Mouse (Mus musculus) frontal cortex, adult 2 months (tissue): ENCODE results near the gene Mdga2. TPM values are rescaled to one million over a fixed set of nuclear protein-coding genes. Genes with fewer than 3 reads are reported as not detected.
A peak's percentile ranks its signal among the peaks of the same experiment; 100 is the strongest.

Experiments
- DNase-seq, 2 experiments: peaks; one replicate each; pipeline ENCODE4 v3.0.0; 2022; ENCODE audit warnings: low spot score in 1 of 2; ENCODE audit errors: extremely low spot score in 1 of 2
- polyA plus RNA-seq: library from polyadenylated mRNA; depleted of rRNA; stranded (reverse); fragments of >200 nt; gene quantifications from 2 replicates; pipeline ENCODE4 v1.2.3, GENCODE M21; 2012

Gene Mdga2
- polyA plus RNA-seq, 1 experiment, result 16.2 TPM

DNA sequence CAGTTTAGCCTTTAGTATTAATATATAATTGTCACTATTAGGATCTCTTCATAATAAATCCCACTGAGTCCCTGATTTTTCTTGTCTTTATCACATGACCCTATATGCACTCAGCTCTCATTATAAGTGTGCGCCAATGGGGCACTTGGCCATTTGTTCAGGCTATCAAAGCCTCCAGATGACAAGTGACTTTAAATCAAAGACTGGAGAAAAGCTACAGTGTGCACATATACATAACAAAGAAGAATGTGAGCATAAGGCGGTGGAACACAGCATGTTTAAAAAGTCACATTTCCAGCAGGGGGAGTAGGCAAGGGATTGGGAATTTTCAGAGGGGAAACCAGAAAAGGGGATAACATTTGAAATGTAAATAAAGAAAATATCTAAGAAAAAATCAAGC, 497.9 kb downstream of the Mdga2 start:
- DNase-seq, result no peak

DNA sequence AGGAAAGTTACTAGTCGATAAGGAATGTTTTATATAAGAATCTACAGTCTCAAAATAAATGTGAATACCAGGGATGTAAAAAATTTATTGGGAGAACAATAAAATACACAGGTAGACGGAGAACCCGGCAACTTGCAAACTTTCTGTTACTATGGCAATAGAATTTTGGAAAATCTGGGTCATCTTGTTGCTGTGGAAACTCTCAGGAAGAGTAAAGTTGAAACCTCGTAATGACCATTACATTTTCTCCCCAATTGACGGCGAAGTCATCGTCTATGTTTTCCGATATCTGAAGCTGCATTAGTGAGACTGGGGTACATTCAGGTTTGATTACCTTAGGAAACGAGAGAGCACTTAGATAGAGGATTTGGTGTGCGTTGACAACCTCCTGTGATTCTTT, 514.0 kb downstream of the Mdga2 start:
- DNase-seq, result no peak

DNA sequence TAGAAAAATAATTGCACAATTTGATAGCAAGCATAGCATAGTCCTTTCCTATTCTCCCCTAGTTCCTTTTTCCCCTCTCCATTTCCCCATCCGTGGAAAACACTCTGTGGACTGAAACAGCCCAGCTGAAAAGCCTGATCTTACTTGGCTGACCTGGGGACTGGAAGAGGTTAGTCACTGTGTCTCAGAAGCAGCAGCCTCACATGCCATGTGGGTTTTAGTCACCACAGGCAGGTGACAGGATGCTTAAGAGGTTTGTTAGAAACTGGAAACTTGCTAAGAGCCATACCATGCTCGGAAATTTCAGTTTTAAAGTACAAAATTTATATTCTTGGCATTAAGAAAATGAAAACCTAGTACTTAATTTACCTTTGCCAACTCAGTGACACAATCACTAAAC, 514.9 kb downstream of the Mdga2 start:
- no peak for DNase-seq

GRCm38 (mm10) chr12:66705015-66705414, 517.3 kb downstream of the Mdga2 start:
- no peak for DNase-seq

DNA sequence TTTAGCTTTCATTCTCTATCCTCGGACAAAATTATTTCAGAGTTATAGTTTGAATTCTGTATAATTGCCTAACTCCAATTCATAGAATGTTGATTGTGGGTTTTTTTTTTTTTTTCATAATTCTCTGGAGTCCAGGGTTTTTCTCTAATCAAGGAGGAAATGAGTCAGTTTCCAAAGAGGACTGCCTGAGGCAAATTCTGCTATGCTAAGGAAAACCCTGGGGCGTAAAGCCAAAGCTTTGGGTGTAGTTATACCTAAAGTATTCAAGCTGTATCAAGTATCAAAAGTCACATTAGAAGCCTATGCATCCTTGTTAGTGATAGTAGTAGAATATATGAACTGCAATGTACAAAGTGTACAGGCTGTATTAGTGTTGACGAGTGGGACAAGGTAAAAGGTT, 519.6 kb downstream of the Mdga2 start:
- DNase-seq, result no peak

DNA sequence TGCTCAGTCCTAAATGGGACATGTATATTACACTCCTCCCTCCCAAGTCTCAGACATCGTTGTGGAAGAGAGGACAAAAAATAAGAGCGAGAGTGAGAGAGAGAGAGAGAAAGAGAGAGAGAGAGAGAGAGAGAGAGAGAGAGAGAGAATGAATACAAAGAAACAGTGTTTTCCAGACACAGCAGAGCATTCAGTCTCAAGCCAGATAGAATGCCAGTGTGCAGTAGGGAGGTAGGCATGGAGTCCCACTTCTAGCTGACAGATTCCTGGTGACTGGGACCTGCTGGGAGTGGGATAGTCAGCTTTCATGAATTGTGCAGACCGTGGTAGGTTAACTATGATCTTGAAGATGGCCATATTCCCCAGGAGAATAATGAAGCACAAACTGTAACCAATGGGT, 542.8 kb downstream of the Mdga2 start:
- no peak for DNase-seq

DNA sequence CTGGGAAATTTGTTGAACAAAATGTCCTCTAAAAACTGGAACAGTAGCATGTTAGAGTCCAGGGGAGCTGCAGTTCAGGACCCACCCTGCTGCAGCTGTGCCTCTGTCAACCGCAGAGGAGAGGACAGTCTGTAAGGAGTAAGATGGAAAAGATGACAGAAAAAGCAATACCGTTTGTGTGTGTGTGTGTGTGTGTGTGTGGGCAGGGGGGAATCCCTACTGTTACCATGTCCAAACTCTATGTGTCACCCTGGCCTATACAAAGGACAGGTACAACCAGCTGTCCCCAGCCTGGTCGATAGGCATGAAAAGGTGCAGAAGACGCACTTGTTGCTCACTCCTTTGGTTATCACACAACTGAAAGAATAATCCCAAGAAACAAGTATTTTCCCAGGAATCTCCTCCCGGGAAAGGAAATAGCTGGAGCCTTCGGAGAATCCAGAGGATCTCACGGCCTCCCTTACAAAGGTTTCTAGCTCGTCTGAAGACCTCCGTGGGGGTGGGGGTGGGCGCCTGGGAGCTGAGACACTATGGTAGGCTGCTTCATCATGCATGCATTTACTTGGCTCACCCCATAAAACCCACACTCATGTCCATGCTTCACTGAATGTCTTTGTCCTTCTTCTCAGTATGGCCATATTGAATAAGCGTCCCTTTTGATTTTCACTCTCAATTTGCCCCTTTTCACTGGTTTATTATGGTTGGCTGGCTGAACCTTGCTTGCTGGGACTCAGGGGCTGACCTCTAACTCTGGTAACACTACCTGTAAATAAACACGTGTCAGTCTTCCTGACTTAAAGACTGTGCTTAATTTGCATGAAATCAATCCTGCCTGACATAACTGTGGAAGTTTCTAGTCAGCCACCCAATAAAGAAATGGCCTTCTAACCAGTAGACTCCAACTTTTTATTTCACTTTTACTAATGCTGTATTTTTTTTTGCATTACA, 573.5 kb downstream of the Mdga2 start:
- DNase-seq, result no peak

GRCm38 (mm10) chr12:66640408-66640807, 581.9 kb downstream of the Mdga2 start:
- DNase-seq, result peak; percentile 14 to 51

GRCm38 (mm10) chr12:66619944-66620343, 602.4 kb downstream of the Mdga2 start:
- DNase-seq, result peak; percentile 5 to 13

GRCm38 (mm10) chr12:66591617-66592230, 630.6 kb downstream of the Mdga2 start:
- DNase-seq, result peak in 1 of 2 experiments; percentile 7

DNA sequence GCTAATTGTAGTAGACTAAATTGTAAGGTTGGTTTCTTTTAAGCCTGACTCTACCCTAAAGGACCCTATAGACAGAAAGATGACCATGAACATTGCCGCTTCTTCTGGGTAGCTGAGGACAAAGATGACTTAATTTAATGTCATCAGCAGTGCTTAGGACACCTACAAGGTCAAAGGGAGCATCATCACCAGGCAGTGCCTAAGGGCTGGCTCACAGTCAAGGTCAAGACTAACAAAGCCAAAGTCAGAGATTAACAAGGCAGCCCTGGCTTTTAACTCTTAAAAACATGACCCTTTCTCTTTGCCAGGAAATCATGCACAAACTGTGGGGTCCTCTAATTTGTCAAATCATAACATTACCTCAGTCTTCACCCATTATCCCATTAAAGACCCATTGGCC, 657.0 kb downstream of the Mdga2 start:
- DNase-seq, result no peak

DNA sequence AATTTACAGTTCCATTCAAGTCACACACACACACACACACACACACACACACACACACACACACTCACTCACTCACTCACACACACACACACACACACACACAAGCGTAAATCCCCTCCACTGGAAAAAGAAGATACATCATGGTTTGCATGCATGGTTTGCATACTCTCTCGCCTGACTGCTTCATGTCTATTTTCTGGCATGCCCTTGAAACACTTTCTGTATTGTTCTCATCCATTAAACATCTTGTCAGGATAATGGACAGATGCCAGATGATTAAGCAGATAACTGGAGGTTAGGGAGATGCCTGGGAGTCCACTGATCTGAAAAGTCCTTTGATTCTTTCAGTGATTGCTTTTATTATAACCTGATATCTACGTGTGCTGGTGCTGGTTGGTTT, 665.5 kb downstream of the Mdga2 start:
- no peak for DNase-seq

- DNase-seq, result peak; percentile 22 to 47
Observed at GRCm38 (mm10) chr12:66556178-66556820, 666.0 kb downstream of the Mdga2 start.

- DNase-seq, result peak in 1 of 2 experiments; percentile 6
Observed at GRCm38 (mm10) chr12:66524973-66525372, 697.4 kb downstream of the Mdga2 start.

DNA sequence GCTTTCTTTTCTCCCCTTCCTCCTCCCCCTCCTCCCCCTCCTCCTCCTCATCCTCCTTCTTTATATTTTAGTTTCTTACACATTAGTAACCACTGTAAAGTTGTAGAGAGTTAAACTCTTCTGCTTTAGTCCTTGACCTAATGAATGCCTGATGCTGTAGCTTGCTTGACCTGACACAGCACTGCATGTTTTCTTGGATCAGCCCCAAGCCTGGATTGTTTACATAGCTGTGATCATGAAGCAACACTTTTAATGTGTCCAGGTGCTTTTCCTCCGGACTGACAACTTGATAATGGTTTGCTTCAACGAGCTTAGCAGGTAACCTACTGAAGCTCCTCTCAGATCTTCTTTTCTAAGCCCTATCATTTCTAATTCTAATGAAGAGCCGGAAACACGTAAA, 723.1 kb downstream of the Mdga2 start:
- DNase-seq, result no peak

GRCm38 (mm10) chr12:66470868-66471267, 751.5 kb downstream of the Mdga2 start:
- DNase-seq, result peak in 1 of 2 experiments; percentile 45

GRCm38 (mm10) chr12:66470243-66470863, 752.0 kb downstream of the Mdga2 start:
- no peak for DNase-seq

GRCm38 (mm10) chr12:66465516-66465915, 756.8 kb downstream of the Mdga2 start:
- no peak for DNase-seq

DNA sequence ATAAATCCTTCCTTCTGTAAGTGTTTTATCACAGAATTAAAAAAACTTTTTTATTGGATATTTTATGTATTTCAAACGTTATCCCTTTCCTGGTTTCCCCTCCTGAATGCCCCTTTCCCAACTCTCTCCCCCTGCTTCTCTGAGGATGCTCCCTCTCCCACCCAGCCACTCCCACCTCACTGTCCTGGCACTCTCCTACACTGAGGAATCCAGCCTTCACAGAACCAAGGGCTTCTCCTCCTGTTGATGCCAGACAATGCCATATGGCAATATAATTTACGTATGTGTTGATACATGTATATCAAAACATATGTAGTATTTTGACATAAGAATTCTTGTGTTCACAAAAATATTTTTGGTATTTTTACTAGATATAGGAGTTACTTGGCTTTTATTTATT, 779.0 kb downstream of the Mdga2 start:
- DNase-seq, result no peak
